ENCODE assay signal across 8 mouse cellular contexts in genomic region chrX:95967847-95968593, GRCm38 (mm10). TPM values are rescaled to one million over a fixed set of nuclear protein-coding genes. Genes with fewer than 3 reads are reported as not detected.
A peak's percentile ranks its signal among the peaks of the same experiment; 100 is the strongest.
DNase-seq lines count a peak whose midpoint lies in the region; ATAC-seq and TF ChIP-seq lines count a peak whose summit lies in the region.

No protein-coding gene starts in this region.

- peaks cover 0 to 9% of the 10 kb centered on the region in 2 experiments; a peak in 1 of 4 replicates for H3K4me1 ChIP-seq in liver, embryonic 14.5 days (replicated peaks; ENCODE audit: control insufficient read depth in 2 of 2, insufficient read depth in 2 of 2, low read length in 1 of 2)
- no peaks in the 10 kb centered on the region for H3K4me1 ChIP-seq in stomach, embryonic 16.5 days (ENCODE audit: control insufficient read depth, insufficient read depth, low read length)

- H3K36me3 ChIP-seq in liver, embryonic 14.5 days (replicated peaks; ENCODE audit: control insufficient read depth, insufficient read depth, low read depth): no peaks in the 10 kb centered on the region
- H3K36me3 ChIP-seq in stomach, embryonic 16.5 days (ENCODE audit: control insufficient read depth, insufficient read depth, low read length): no peaks in the 10 kb centered on the region

- peak overlapping the region; percentile 49 to 59 for H3K4me3 ChIP-seq in liver, embryonic 14.5 days (ENCODE audit: insufficient read depth in 1 of 2, low read depth in 2 of 2, low read length in 2 of 2)
- peak overlapping the region; percentile 38 for H3K4me3 ChIP-seq in stomach, embryonic 16.5 days (replicated peaks; ENCODE audit: low read length)

- DNase-seq in layer of hippocampus, adult 8-10 months (ENCODE audit: low spot score in 2 of 2): peak; percentile 11 to 29
- no peak for DNase-seq in layer of hippocampus, postnatal 25 days (ENCODE audit: extremely low spot score in 1 of 2, low spot score in 1 of 2)
- peak; percentile 81 to 91 for DNase-seq in cerebellum, postnatal 25 days
- DNase-seq in kidney, adult 18-20 months: peak; percentile 18
- DNase-seq in liver, embryonic 14.5 days (ENCODE audit: low read depth in 3 of 3, low spot score in 3 of 3): peak; percentile 40 to 59 (median 57)
- DNase-seq in natural killer cell, adult 2 months (ENCODE audit: low spot score in 2 of 2): peak; percentile 62 to 70

- H3K9me3 ChIP-seq in liver, embryonic 14.5 days (ENCODE audit: control insufficient read depth, low read length): no peaks in the 10 kb centered on the region
- H3K9me3 ChIP-seq in stomach, embryonic 16.5 days (replicated peaks; ENCODE audit: control insufficient read depth, low read length): no peaks in the 10 kb centered on the region

- peak; percentile 77 for ATAC-seq in granulocyte monocyte progenitor cell, adult 5-6 weeks (replicated peaks; ENCODE audit: poor library complexity, severe bottlenecking)
- ATAC-seq in liver, embryonic 14.5 days (ENCODE audit: insufficient read depth): peak; percentile 79
- ATAC-seq in stomach, embryonic 16.5 days (ENCODE audit: insufficient read depth, low FRiP score): peak; percentile 76

- 10% methylated on average over 28 of the region's 28 CpGs for WGBS in liver, embryonic 14.5 days (ENCODE audit: insufficient replicate concordance)
- WGBS in stomach, embryonic 16.5 days: 21% methylated on average over 26 of the region's 28 CpGs

- peak; percentile 60 for TF ChIP-seq CTCF in liver, embryonic 14.5 days (IDR thresholded peaks at IDR 0.05; ENCODE audit: low read depth)

- H3K4me2 ChIP-seq in liver, embryonic 14.5 days (ENCODE audit: low read depth): peak overlapping the region; percentile 75
- peak overlapping the region; percentile 59 for H3K4me2 ChIP-seq in stomach, embryonic 16.5 days (ENCODE audit: low read depth, low read length)

- peak overlapping the region; percentile 30; the same call in 1 of the 2 replicates for H3K27ac ChIP-seq in liver, embryonic 14.5 days
- H3K27ac ChIP-seq in stomach, embryonic 16.5 days (ENCODE audit: low read length): peak overlapping the region; percentile 38; the same call in 1 of the 2 replicates

- no peaks in the 10 kb centered on the region for H3K27me3 ChIP-seq in liver, embryonic 14.5 days (ENCODE audit: control insufficient read depth, insufficient read depth, low read length)
- H3K27me3 ChIP-seq in stomach, embryonic 16.5 days (ENCODE audit: control insufficient read depth, insufficient read depth, low read length): no peaks in the 10 kb centered on the region; the same call in 1 of the 2 replicates

- peak overlapping the region; percentile 48 for H3K9ac ChIP-seq in liver, embryonic 14.5 days (replicated peaks)
- peak overlapping the region; percentile 72 for H3K9ac ChIP-seq in stomach, embryonic 16.5 days (ENCODE audit: low read length)

- no peak for TF ChIP-seq EP300 in liver, embryonic 14.5 days (IDR thresholded peaks at IDR 0.05; ENCODE audit: low read depth)

RNA-seq across cellular contexts. Expression of gene Las1l, which starts 11.3 kb away (rescaled TPM):
- 10 to 100 TPM; 55.9 to 64.0 (median 56.6) TPM for total RNA-seq in layer of hippocampus, adult 8-10 months (2022)
- 10 to 100 TPM; 43.5 to 49.9 TPM for total RNA-seq in layer of hippocampus, postnatal 25 days (2021)
- 41.8 and 47.4 TPM in 2 replicates for total RNA-seq in granulocyte monocyte progenitor cell, adult 5-6 weeks (2014; fragmentation: Nextera tagmentation)
- 43.3 and 46.0 TPM in 2 replicates for total RNA-seq in granulocyte monocyte progenitor cell, adult 5-6 weeks (2017)
- 9.2 and 13.3 TPM in 2 replicates for polyA plus RNA-seq in liver, embryonic 14.5 days (2012; rRNA removed)
- polyA plus RNA-seq in liver, embryonic 14.5 days (2014; fragmentation: Nextera tagmentation; extraction: Ambion mirVana): 18.5 and 20.1 TPM in 2 replicates
- 56.1 and 56.4 TPM in 2 replicates for polyA plus RNA-seq in stomach, embryonic 16.5 days (2015; fragmentation: Nextera tagmentation; extraction: Ambion mirVana)

Comparison
In these comparisons a context has a peak if more than half of its experiments do, and no peak if none do; other contexts are left out.
1. DNase-seq: peak in layer of hippocampus, adult 8-10 months (2 of 2), cerebellum, postnatal 25 days (2 of 2), kidney, adult 18-20 months (single experiment), liver, embryonic 14.5 days (3 of 3) and natural killer cell, adult 2 months (2 of 2); none in layer of hippocampus, postnatal 25 days (0 of 2).
2. Peak in every context shown above with its lines, with median percentiles within 50 percentile points of each other: ATAC-seq.